Mouse (Mus musculus) T-helper 2 cell (primary cell): ENCODE measurements around the gene Tle1.

Experiments
- in situ Hi-C: fragments of 300-600 bp; cut with MboI, MseI; formaldehyde crosslinking; loops from one replicate; pipeline ENCODE4 v1.15.1; 2025; ENCODE audit warnings: high pct_unique_total_duplicates

Gene Tle1

GRCm38 (mm10) chr4:72200559-72201409, at the start of gene Tle1:
Gene Tle1 (minus strand): TSS chr4:72200919.
- in situ Hi-C loops: no loop called here

GRCm38 (mm10) chr4:72233584-72234219, 33.0 kb upstream of the Tle1 start:
- in situ Hi-C loops: no loop called here

GRCm38 (mm10) chr4:72232206-72232605, 31.5 kb upstream of the Tle1 start:
- in situ Hi-C loops: no loop called here

- in situ Hi-C loops: no loop called here
Measured at GRCm38 (mm10) chr4:72230832-72231231, 30.1 kb upstream of the Tle1 start.

- in situ Hi-C loops: no loop called here
Measured at GRCm38 (mm10) chr4:72221629-72222028, 20.9 kb upstream of the Tle1 start.

- in situ Hi-C loops: no loop called here
Measured at GRCm38 (mm10) chr4:72204420-72205045, 3.8 kb upstream of the Tle1 start.

GRCm38 (mm10) chr4:72201521-72201991, 837 bp upstream of the Tle1 start:
- in situ Hi-C loops: no loop called here

GRCm38 (mm10) chr4:72199571-72200558, 854 bp downstream of the Tle1 start:
- in situ Hi-C loops: no loop called here

GRCm38 (mm10) chr4:72198877-72199411, 1.8 kb downstream of the Tle1 start:
- in situ Hi-C loops: no loop called here

GRCm38 (mm10) chr4:72197888-72198605, 2.7 kb downstream of the Tle1 start:
- in situ Hi-C loops: no loop called here

GRCm38 (mm10) chr4:72195116-72195835, 5.4 kb downstream of the Tle1 start:
- in situ Hi-C loops: no loop called here

GRCm38 (mm10) chr4:72193276-72193675, 7.4 kb downstream of the Tle1 start:
- in situ Hi-C loops: no loop called here

- in situ Hi-C loops: no loop called here
Measured at GRCm38 (mm10) chr4:72184476-72184875, 16.2 kb downstream of the Tle1 start.

GRCm38 (mm10) chr4:72182343-72182988, 18.3 kb downstream of the Tle1 start:
- in situ Hi-C loops: no loop called here

- in situ Hi-C loops: no loop called here
Measured at GRCm38 (mm10) chr4:72175943-72176342, 24.8 kb downstream of the Tle1 start.

GRCm38 (mm10) chr4:72168267-72168666, 32.5 kb downstream of the Tle1 start:
- in situ Hi-C loops: no loop called here

- in situ Hi-C loops: no loop called here
Measured at GRCm38 (mm10) chr4:72167761-72168229, 32.9 kb downstream of the Tle1 start.

- in situ Hi-C loops: no loop called here
Measured at GRCm38 (mm10) chr4:72167171-72167570, 33.5 kb downstream of the Tle1 start.

GRCm38 (mm10) chr4:72166561-72166960, 34.2 kb downstream of the Tle1 start:
- in situ Hi-C loops: no loop called here
